Mouse (Mus musculus): ENCODE measurements around the gene Plac1. TPM values are rescaled to one million over a fixed set of nuclear protein-coding genes. Genes with fewer than 3 reads are reported as not detected.

Plac1 gene
- total RNA-seq, 2 experiments from 2014 or later: not detected

- no peak for DNase-seq
Measured at GRCm38 (mm10) chrX:53107127-53107526, 132.8 kb downstream of the Plac1 start.

- no peak for DNase-seq
Measured at GRCm38 (mm10) chrX:53101165-53101564, 138.7 kb downstream of the Plac1 start.

- no peak for DNase-seq
Measured at GRCm38 (mm10) chrX:53099951-53100350, 140.0 kb downstream of the Plac1 start.

GRCm38 (mm10) chrX:53099266-53099665 is 140.6 kb downstream of the Plac1 start:
- no peak for DNase-seq

- DNase-seq: no peak
Measured at GRCm38 (mm10) chrX:53098293-53098692, 141.6 kb downstream of the Plac1 start.

- DNase-seq: no peak
Measured at GRCm38 (mm10) chrX:53097786-53098185, 142.1 kb downstream of the Plac1 start.

- no peak for DNase-seq
Measured at GRCm38 (mm10) chrX:53093381-53093780, 146.5 kb downstream of the Plac1 start.

GRCm38 (mm10) chrX:53088663-53089292 is 151.1 kb downstream of the Plac1 start:
- DNase-seq: no peak

- DNase-seq: no peak
Measured at GRCm38 (mm10) chrX:53087202-53087601, 152.7 kb downstream of the Plac1 start.

GRCm38 (mm10) chrX:53085559-53085958 is 154.4 kb downstream of the Plac1 start:
- no peak for DNase-seq

- no peak for DNase-seq
Measured at GRCm38 (mm10) chrX:53064406-53064805, 175.5 kb downstream of the Plac1 start.

- no peak for DNase-seq
Measured at GRCm38 (mm10) chrX:53059426-53060007, 180.4 kb downstream of the Plac1 start.

- DNase-seq: peak; percentile 30
Measured at GRCm38 (mm10) chrX:53058459-53059280, 181.2 kb downstream of the Plac1 start.

- DNase-seq: no peak
Measured at GRCm38 (mm10) chrX:53057760-53058090, 182.2 kb downstream of the Plac1 start.

GRCm38 (mm10) chrX:53057054-53057759 is 182.7 kb downstream of the Plac1 start:
- DNase-seq: peak; percentile 96

- peak; percentile 48 for DNase-seq
Measured at GRCm38 (mm10) chrX:53056627-53057026, 183.3 kb downstream of the Plac1 start.

- DNase-seq: peak; percentile 37
Measured at GRCm38 (mm10) chrX:53055771-53056170, 184.1 kb downstream of the Plac1 start.

- no peak for DNase-seq
Measured at GRCm38 (mm10) chrX:53053885-53054284, 186.0 kb downstream of the Plac1 start.

- peak; percentile 66 for DNase-seq
Measured at GRCm38 (mm10) chrX:53052652-53053500, 187.0 kb downstream of the Plac1 start.

- DNase-seq: peak; percentile 18
Measured at GRCm38 (mm10) chrX:53050353-53050752, 189.6 kb downstream of the Plac1 start.

GRCm38 (mm10) chrX:53049196-53049595 is 190.7 kb downstream of the Plac1 start:
- DNase-seq: no peak

GRCm38 (mm10) chrX:53046911-53047310 is 193.0 kb downstream of the Plac1 start:
- no peak for DNase-seq
